Mouse (Mus musculus) induced T-regulatory cell, adult 2 months (primary cell): Measurements from ENCODE around the gene Vezf1.
A peak's percentile ranks its signal among the peaks of the same experiment; 100 is the strongest.
"Not testable (repeated sequence)": the region's sequence is repeated elsewhere in the genome, so short reads cannot be mapped to it uniquely, and the experiment has no call there.

Experiments used
- DNase-seq: peaks from one replicate; pipeline ENCODE4 v3.0.0-alpha.2; 2012; ENCODE audit warnings: low read depth

Vezf1 gene

GRCm38 (mm10) chr11:88067586-88068410 lies at the start of gene Vezf1:
Vezf1 (plus strand) TSS chr11:88068279.
- peak; percentile 88 for DNase-seq

GRCm38 (mm10) chr11:88023933-88024332 lies 44.1 kb upstream of the Vezf1 start:
- no peak for DNase-seq

DNA sequence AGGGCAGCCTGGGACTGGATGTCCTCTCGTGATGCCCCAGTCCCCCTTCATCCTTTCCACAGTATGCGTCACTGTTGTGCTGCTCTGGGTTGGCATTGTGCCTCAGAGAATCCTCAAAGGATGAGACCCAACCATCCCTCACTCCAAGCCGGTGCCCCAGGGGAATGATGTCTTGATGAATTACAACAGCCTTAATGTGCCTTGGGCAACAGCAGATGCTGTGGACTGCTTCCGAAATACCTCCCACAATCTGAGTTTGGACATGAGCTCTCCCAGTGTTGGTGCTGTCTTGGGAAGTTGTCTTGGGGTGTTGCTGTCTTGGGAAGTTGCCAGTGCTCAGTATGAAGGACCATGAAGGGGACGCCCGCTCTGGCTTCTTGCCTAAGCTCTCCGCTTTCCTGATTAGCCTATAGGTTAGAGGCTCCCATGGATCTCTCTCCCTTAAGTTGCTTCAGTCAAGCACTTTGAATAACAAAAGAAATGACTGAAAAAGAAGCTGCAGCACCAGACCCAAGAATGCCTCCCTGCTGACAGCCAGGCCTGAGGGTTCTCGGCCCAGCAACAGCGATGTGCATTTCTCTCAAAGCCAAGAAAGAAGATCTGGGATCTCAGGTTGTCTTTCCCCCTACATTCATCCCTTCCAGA lies 40.6 kb upstream of the Vezf1 start:
- DNase-seq = no peak

DNA sequence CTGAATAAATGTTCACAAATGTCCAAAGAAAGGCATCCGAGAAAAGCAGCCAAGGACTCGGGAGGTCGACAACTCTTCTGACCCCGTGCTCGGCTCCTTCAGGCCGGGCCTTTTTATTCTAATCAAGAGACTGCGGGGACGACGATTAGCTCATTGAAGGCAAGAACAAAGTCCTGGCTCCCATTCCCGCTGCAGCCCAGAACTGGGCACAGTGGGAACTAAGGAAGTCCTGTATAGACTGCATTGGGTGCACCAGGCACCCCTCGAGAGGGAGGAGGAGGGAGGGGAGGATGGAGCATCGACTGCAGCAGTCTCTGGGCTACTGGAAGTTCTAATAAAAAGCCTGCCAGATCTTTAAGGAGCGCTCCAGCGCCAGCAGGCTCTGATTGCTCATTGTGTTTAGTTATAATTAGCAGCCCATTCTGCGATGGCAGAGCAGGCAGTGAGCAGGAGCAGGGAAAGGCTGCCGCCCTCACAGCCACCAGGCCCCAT lies 39.8 kb upstream of the Vezf1 start:
- no peak for DNase-seq

GRCm38 (mm10) chr11:88030219-88030618 lies 37.9 kb upstream of the Vezf1 start:
- no peak for DNase-seq

DNA sequence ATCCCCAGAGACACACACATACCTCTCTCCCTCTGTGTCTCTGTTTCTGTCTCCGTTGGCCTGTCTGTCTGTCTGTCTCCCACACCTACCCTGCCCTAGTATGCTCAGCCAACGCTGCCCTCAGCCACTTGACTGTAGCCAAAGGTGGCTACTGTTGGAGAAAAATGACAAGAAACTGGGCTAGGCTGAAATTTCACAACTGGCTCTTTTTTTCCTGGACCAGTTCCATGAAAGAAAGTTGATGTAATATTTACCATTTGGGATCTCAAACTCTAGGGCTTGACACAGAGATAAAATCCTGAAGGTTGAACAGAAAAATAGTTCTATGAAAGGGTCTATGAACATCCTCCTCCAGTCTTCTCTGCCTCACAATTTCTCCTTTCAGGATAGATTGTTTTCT lies 37.2 kb upstream of the Vezf1 start:
- DNase-seq = no peak

DNA sequence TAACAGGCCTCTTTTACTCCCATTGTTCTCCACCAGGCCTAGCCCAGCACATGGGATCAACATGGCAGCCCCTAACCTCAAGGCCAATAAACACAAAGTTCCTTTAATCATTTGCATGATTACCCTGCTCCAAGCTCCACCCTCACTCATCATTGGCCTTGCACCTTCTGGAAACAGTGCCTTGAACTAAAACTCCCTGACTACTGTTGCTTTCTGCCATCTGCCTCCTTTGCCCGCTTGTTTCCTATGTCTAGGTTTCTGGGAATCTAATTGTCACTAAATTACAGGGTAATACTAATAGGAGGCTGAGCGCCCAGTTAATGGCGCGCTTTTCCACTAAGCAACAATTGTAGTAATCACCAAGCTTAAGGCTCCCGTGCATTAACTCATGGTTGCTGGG lies 36.3 kb upstream of the Vezf1 start:
- DNase-seq = no peak

DNA sequence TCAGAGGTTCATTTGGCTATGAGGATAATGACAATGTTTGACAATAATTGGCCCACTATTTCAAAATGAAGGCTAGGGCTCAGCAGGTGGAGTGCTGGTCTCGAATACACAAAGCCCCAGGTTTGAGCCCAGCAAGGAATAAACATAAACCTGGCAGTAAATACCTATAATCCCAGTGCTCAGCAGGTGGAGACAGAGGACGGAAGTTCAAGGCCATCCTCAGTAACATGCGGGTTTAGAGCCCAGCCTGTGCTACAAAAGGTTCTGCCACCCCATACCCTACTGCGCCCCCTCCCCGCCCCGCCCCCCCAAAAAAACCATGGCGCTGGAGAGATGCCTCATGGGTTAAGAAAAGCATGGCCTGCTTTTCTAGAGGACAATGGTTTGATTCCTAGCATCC lies 32.1 kb upstream of the Vezf1 start:
- no peak for DNase-seq

- DNase-seq = no peak
These were observed 31.3 kb upstream of the Vezf1 start for GRCm38 (mm10) chr11:88036761-88037251.

- no peak for DNase-seq
These were observed 30.7 kb upstream of the Vezf1 start for GRCm38 (mm10) chr11:88037386-88037785.

- DNase-seq = no peak
These were observed 29.0 kb upstream of the Vezf1 start for GRCm38 (mm10) chr11:88039066-88039465.

DNA sequence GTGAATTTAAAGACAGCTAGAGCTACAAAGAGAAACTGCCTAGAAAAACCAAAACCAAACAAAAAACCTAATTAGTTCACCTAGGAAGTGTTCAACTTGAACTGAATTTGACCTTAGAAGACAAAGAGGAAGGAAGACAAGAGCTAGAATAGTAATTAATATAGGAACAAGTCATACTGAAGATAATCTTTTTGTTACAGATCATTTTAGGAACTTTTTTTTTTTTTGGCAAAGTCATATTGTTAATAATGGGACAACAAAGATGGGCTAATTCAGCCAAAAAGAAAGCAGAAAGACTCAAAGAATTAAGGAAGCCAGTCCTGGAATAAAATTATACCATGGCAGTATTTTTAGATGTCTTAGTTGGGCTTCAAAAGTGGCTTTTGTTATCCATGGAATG lies 23.8 kb upstream of the Vezf1 start:
- no peak for DNase-seq

DNA sequence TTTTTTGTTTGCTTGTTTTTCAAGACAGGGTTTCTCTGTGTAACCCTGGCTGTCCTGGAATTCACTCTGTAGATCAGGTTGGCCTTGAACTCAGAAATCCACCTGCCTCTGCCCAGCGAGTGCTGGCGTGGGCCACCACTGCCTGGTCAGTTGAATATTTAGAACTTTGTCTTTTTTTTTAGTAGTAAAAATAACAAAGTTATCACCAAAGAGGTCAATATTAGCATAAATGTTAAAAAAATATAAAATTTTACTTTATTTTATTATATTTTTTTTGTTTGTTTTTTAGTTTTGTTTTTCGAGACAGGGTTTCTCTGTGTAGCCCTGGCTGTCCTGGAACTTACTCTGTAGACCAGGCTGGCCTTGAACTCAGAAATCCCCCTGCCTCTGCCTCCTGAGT lies 22.9 kb upstream of the Vezf1 start:
- not testable (repeated sequence) for DNase-seq

- DNase-seq = peak; percentile 61
These were observed 22.2 kb upstream of the Vezf1 start for GRCm38 (mm10) chr11:88045878-88046277.

- peak; percentile 36 for DNase-seq
These were observed 21.6 kb upstream of the Vezf1 start for GRCm38 (mm10) chr11:88046323-88046937.

DNA sequence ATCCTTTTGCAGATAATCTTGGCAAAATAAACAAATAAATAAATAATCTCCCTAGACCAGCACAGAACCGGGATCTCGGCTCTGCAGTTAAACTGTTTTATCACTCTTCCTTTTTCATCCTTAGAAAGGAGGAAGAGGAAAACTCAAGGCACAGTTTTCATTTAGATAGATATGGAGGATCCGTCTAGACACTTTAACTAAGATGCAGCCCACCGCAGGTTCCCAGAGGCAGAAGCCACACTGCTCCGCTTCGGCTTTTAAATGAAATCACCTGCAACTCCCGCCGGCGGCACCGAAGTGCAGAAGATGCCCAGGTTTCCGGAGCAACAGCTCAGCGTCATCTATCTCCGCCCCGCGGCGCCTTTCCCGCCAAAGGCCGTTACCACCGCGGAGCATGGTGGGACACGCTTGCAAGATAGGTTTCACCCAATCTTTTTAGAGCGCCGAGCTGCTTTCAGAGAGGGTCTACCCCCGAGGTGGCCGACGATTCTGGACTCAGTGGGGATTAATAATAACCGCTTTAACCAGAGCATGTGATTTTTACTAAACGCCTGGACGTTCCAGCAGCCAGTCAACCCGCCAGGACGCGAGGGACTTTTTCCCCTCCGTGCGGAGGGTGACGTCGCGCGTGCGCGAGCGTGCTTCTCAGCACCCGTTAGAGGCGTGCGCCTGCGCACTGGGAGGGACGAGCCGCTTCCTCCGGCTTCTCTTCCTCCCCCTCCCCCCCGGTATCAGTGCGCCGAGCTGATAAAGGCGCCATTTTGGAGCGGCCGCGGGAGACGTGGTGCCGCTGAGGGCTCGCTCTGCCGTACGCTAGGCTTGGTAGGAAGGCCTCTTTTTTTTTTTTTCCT lies 20.9 kb upstream of the Vezf1 start, which contains the start of gene Srsf1:
Gene Srsf1 (plus strand): TSS at position 430 of the 851 bp plus-strand sequence.
- peak; percentile 100 for DNase-seq

DNA sequence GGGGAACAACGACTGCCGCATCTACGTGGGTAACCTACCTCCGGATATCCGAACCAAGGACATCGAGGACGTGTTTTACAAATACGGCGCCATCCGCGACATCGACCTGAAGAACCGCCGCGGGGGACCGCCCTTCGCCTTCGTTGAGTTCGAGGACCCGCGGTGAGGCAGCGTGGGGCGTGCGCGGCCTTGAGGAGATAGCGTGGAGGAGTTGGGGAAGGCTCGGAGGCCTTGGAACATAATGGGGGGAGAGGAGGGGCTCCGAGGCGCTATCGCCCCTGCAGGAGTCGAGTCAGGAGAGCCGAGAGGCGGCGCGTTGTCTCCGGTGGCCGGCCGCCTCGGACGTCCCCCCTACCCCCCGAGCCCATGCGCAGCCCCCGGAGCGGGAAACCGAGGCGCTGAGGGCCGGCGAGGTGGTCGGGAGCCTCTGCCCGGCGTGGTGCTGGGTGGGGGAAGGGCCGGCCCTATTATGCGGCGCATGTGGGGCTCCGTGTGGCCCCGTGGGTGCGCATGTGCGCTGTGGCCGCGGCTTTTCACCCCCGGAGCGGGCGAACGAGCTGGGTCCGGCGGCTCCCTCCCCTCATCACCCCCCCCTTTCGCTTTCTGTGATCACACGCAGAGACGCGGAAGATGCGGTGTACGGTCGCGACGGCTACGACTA lies 20.1 kb upstream of the Vezf1 start:
- DNase-seq = peak; percentile 78

DNA sequence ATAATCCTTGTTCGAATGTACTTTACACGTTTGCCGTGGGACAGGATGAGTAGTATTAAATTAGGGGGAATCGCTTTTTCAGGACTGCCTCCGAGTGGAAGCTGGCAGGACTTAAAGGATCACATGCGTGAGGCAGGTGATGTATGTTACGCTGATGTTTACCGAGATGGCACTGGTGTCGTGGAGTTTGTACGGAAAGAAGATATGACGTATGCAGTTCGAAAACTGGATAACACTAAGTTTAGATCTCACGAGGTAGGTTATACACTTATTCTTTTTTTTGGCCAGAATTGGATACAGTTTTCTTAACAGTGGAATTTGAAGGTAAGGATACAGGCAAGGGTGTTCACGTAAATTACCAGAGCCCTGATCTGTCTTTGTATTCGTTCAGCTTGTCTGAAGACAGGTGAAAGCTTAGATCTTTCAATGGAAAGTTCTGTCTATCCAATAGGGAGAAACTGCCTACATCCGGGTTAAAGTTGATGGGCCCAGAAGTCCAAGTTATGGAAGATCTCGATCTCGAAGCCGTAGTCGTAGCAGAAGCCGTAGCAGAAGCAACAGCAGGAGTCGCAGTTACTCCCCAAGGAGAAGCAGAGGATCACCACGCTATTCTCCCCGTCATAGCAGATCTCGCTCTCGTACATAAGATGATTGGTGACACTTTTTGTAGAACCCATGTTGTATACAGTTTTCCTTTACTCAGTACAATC lies 19.0 kb upstream of the Vezf1 start:
- DNase-seq = peak; percentile 82

DNA sequence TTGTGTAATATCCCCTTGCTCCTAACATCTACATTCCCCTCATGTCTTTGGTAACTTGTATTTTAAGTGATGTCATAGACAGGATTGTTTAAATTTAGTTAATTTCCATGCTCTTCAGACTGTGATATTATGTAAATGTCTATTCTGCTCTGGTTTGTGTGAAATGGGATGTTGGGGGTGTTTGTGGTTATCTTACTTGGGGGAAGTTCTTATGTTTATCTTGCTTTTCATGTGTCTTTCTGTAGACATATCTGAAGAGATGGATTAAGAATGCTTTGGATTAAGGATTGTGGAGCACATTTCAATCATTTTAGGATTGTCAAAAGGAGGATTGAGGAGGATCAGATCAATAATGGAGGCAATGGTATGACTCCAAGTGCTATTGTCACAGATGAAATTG lies 18.3 kb upstream of the Vezf1 start:
- DNase-seq = no peak

GRCm38 (mm10) chr11:88052638-88053037 lies 15.4 kb upstream of the Vezf1 start:
- no peak for DNase-seq

DNA sequence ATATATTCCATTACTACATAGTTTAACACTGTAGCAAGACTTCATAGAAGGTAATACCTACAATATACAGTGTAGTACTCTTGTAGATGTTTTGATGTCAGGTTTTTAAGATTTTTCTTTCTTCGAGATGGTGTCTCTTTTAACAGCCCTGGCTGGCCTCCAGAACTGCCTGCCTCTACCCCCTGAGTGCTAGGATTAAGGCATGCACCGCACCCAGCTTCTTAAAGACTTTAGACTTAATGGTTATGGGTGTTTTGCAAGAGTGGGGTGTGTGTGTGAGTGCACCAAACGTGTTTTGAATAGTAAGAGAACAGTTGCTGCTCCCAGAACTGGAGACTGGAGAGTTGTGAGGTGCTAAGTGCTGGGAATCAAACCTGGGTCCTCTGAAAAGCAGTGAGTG lies 14.3 kb upstream of the Vezf1 start:
- no peak for DNase-seq
